Mouse (Mus musculus) embryonic facial prominence, embryonic 12.5 days (tissue): ENCODE measurements around the gene Fut2. TPM values are rescaled to one million over a fixed set of nuclear protein-coding genes. Genes with fewer than 3 reads are reported as not detected.

Source experiments
- ATAC-seq: fragments of 200-750 bp; cut with Nextera tagmentation; 2 replicates; pipeline ENCODE4 v1.8.0; 2017; ENCODE audit not compliant: insufficient number of reproducible peaks, insufficient read depth, low FRiP score, low TSS enrichment
- H3K27ac ChIP-seq: fragments of 300-500 bp; sonication (generic); 2 replicates; pipeline ENCODE4 v1.5.1; 2016; ENCODE audit warnings: mild to moderate bottlenecking
- H3K27me3 ChIP-seq: fragments of 300-500 bp; sonication (generic); 2 replicates; pipeline ENCODE4 v1.6.1; 2016; ENCODE audit warnings: mild to moderate bottlenecking, moderate library complexity
- H3K36me3 ChIP-seq: fragments of 300-500 bp; sonication (generic); 2 replicates; pipeline ENCODE4 v1.6.1; 2016; ENCODE audit warnings: mild to moderate bottlenecking
- H3K4me1 ChIP-seq: fragments of 300-500 bp; sonication (generic); 2 replicates; pipeline ENCODE4 v1.6.1; 2016
- H3K4me2 ChIP-seq: fragments of 300-500 bp; sonication (generic); replicated peaks from 2 replicates; pipeline ENCODE4 v1.6.1; 2016; ENCODE audit warnings: mild to moderate bottlenecking, moderate library complexity
- H3K4me3 ChIP-seq: fragments of 300-500 bp; sonication (generic); 2 replicates; pipeline ENCODE4 v1.5.1; 2016; ENCODE audit warnings: mild to moderate bottlenecking
- H3K9ac ChIP-seq: fragments of 300-500 bp; sonication (generic); 2 replicates; pipeline ENCODE4 v1.6.1; 2016; ENCODE audit warnings: mild to moderate bottlenecking, moderate library complexity
- H3K9me3 ChIP-seq: fragments of 300-500 bp; sonication (generic); 2 replicates; pipeline ENCODE4 v1.6.1; 2016; ENCODE audit warnings: mild to moderate bottlenecking, moderate library complexity
- WGBS: fragments of 180-500 bp; shearing (Covaris S2); methylation state at CpG from one replicate; pipeline ENCODE4 v1.1.7; 2016; 5-methylcytosine and 5-hydroxymethylcytosine counted together
- polyA plus RNA-seq: library from polyadenylated mRNA; unstranded; fragments of >200 nt; fragmentation: Nextera tagmentation; extraction: Ambion mirVana; gene quantifications from 2 replicates; pipeline ENCODE4 v1.2.1, GENCODE M21; 2016

Gene Fut2
- polyA plus RNA-seq, 1 experiment from 2014 or later = 0.51 TPM

- ATAC-seq = no peak
These were observed 19.6 kb upstream of the Fut2 start for GRCm38 (mm10) chr7:45685811-45686210.

GRCm38 (mm10) chr7:45683396-45684050 is 17.3 kb upstream of the Fut2 start, which contains the start of gene Ntn5:
TSS of gene Ntn5 (plus strand) at chr7:45684022.
- WGBS = 70% methylated on average over 7 of the region's 7 CpGs
- Histone ChIP-seq H3K27me3 (0 out of 2 replicates have a peak, but pooled peaks cover 6% of the 10 kb centered on the region), H3K4me2 (peak within 1 kb of the TSS; percentile 23; the same call in 1 of the 2 replicates), H3K9ac (no peak within 1 kb of the TSS), H3K9me3 (no peaks in the 10 kb centered on the region), H3K4me1 (peaks cover 26% of the 10 kb centered on the region), H3K36me3 (no peaks in the 10 kb centered on the region), H3K27ac (peak within 1 kb of the TSS; percentile 80; the same call in 1 of the 2 replicates), H3K4me3 (no peak within 1 kb of the TSS)
- ATAC-seq = no peak

More at GRCm38 (mm10) chr7:45685811-45686210, 19.6 kb upstream of the Fut2 start:
- Histone ChIP-seq H3K9me3 (no peaks in the 10 kb centered on the region), H3K4me2 (peak overlapping the region; percentile 23), H3K36me3 (no peaks in the 10 kb centered on the region), H3K4me1 (peaks cover 26% of the 10 kb centered on the region), H3K27ac (peak overlapping the region; percentile 80), H3K9ac (peak overlapping the region; percentile 19; the same call in 1 of the 2 replicates), H3K27me3 (0 out of 2 replicates have a peak, but pooled peaks cover 6% of the 10 kb centered on the region), H3K4me3 (no peak overlapping the region)
- 24% methylated on average over 10 of the region's 10 CpGs for WGBS

GRCm38 (mm10) chr7:45682144-45683126 is 16.2 kb upstream of the Fut2 start:
- H3K9me3 ChIP-seq = no peaks in the 10 kb centered on the region
- no peak overlapping the region for H3K27ac ChIP-seq
- 31% methylated on average over 14 of the region's 14 CpGs for WGBS
- H3K36me3 ChIP-seq = no peaks in the 10 kb centered on the region
- H3K4me3 ChIP-seq = no peak overlapping the region
- ATAC-seq = peak; percentile 14; the same call in 1 of the 2 replicates
- peaks cover 26% of the 10 kb centered on the region for H3K4me1 ChIP-seq
- H3K27me3 ChIP-seq = 0 out of 2 replicates have a peak, but pooled peaks cover 9% of the 10 kb centered on the region
- peak overlapping the region; percentile 33 for H3K4me2 ChIP-seq
- H3K9ac ChIP-seq = no peak overlapping the region

GRCm38 (mm10) chr7:45681046-45681736 is 15.0 kb upstream of the Fut2 start:
- no peak for ATAC-seq
- Histone ChIP-seq H3K36me3 (no peaks in the 10 kb centered on the region), H3K9me3 (no peaks in the 10 kb centered on the region), H3K27ac (no peak overlapping the region), H3K4me1 (peaks cover 18% of the 10 kb centered on the region), H3K27me3 (0 out of 2 replicates have a peak, but pooled peaks cover 5% of the 10 kb centered on the region), H3K9ac (no peak overlapping the region), H3K4me3 (no peak overlapping the region), H3K4me2 (no peak overlapping the region)
- 82% methylated on average over 8 of the region's 8 CpGs for WGBS

DNA sequence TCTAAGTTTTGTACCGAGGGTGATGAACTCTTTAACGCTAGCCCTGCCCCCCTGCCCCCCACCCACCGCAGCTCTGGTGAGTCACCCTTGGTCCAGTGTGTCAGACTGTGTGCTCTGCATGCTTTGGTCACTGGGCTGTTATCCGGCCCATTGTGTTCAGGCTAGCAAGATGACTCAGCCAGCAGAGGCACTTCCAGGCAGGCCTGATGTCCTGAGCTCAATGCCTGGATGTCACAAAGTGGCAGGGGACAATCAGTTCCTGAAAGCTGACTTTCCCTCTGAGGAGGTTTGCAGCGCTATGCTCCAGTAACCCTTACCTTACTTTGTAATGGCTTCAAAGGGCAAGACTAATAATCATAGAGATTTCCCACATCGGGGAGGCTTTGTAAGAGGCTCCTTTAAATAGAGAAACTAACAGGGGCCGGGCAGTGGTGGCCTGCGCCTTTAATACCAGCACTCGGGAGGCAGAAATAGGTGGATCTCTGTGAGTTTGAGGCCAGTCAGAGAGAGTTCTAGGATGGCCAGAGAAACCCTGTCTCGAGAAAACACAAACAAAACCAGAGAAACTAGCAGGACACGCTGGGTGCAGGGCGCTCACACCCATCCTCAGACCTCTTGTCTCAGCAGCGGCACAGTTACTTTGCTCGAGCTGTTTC is 13.9 kb upstream of the Fut2 start:
- H3K36me3 ChIP-seq = no peaks in the 10 kb centered on the region
- 74% methylated on average over 14 of the region's 14 CpGs for WGBS
- H3K4me1 ChIP-seq = peaks cover 7% of the 10 kb centered on the region
- no peak overlapping the region for H3K4me3 ChIP-seq
- no peak overlapping the region for H3K4me2 ChIP-seq
- H3K9me3 ChIP-seq = no peaks in the 10 kb centered on the region
- H3K27ac ChIP-seq = no peak overlapping the region
- no peak overlapping the region for H3K9ac ChIP-seq
- ATAC-seq = no peak
- 0 out of 2 replicates have a peak, but pooled peaks cover 5% of the 10 kb centered on the region for H3K27me3 ChIP-seq

DNA sequence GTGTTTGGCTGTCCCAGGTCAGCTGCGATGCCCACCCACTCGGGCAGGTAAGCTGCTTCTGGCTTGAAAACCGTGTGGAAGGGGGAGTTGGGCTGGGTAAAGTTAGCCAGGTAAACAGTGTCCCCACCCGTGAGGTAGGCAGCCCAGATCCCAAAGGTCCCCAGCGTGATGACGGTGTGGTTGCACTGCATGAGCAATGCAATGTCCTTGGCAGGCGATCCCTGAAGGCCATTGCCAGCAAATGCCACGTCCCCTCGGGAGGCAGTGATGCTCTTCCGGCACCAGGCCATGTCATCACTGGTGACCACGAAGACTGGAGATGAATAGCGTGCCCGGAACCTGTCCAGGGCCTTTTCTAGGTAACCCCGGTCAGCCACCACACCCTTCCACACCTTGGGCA is 12.3 kb upstream of the Fut2 start:
- Histone ChIP-seq H3K27me3 (0 out of 2 replicates have a peak, but pooled peaks cover 2% of the 10 kb centered on the region), H3K4me2 (no peak overlapping the region), H3K27ac (no peak overlapping the region), H3K9ac (no peak overlapping the region), H3K4me3 (no peak overlapping the region), H3K4me1 (no peaks in the 10 kb centered on the region; the same call in 1 of the 2 replicates), H3K9me3 (no peaks in the 10 kb centered on the region), H3K36me3 (no peaks in the 10 kb centered on the region)
- ATAC-seq = no peak
- WGBS = 91% methylated on average over 14 of the region's 14 CpGs

DNA sequence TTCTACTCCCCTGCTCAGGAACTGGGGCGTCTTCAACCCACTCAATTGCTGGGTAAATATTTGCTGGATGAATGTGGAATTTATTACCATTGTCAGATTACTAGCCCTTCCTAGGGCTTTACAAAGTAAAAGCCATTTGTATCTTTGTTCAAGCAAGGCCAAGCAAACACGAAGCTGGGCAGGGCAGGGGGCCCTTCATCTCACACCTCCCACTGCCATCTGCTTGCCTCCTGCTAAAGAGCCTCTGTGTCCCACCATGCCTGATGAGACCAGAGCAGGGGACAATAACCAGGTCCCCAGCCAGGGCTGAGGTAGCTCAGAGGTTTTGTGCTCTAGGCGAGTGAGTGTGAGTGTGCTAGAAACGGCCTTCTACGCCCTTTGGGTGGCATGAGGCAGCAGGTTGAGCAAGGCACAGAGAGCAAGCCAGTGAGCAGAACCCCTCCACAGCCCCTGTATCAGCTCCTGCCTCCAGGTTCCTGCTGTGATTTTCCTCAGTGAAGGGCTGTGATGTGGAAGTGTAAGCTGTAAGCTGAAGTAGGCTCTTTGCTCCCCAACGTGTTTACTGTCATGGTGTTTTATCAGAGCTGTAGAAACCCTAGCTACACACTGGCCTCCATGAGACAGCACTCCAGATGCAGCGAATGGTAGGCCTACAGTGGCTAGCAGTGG is 11.6 kb upstream of the Fut2 start:
- Histone ChIP-seq H3K4me3 (no peak overlapping the region), H3K9ac (no peak overlapping the region), H3K27ac (no peak overlapping the region), H3K4me1 (no peaks in the 10 kb centered on the region), H3K9me3 (no peaks in the 10 kb centered on the region), H3K27me3 (0 out of 2 replicates have a peak, but pooled peaks cover 2% of the 10 kb centered on the region), H3K36me3 (no peaks in the 10 kb centered on the region), H3K4me2 (no peak overlapping the region)
- 77% methylated on average over 7 of the region's 7 CpGs for WGBS
- ATAC-seq = no peak

DNA sequence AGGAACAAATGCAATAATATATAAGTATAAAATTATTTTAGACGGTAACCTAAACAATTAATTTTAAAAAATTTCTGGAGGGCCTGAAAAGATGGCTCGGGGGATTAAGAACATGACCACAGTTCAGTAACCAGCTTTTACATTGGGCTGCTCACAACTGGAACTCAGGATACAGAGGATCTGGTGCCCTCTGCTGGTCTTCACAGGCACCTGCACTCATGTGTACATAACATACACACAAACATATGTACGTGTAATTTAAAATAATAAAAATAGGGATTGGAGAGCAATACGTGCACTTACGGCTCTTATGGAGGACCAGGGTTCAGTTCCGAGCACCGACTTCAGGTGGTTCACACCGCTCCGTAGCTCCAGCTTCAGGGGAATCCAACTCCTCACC is 2.7 kb upstream of the Fut2 start:
- Histone ChIP-seq H3K4me3 (no peak overlapping the region), H3K9ac (no peak overlapping the region), H3K9me3 (no peaks in the 10 kb centered on the region), H3K36me3 (no peaks in the 10 kb centered on the region), H3K27me3 (no peaks in the 10 kb centered on the region), H3K4me1 (peaks cover 13% of the 10 kb centered on the region), H3K4me2 (no peak overlapping the region), H3K27ac (no peak overlapping the region)
- WGBS = 97% methylated on average over 9 of the region's 9 CpGs
- ATAC-seq = no peak

- Histone ChIP-seq H3K27me3 (no peaks in the 10 kb centered on the region), H3K36me3 (no peaks in the 10 kb centered on the region), H3K27ac (no peak overlapping the region), H3K9me3 (no peaks in the 10 kb centered on the region), H3K4me1 (peaks cover 13% of the 10 kb centered on the region), H3K4me2 (no peak overlapping the region), H3K4me3 (no peak overlapping the region), H3K9ac (no peak overlapping the region)
- ATAC-seq = no peak
- WGBS = 67% methylated on average over 14 of the region's 14 CpGs
These were observed 1.6 kb upstream of the Fut2 start for GRCm38 (mm10) chr7:45667761-45668160.

GRCm38 (mm10) chr7:45665303-45666138 is 673 bp downstream of the Fut2 start:
- H3K27me3 ChIP-seq = no peaks in the 10 kb centered on the region
- no peak overlapping the region for H3K4me3 ChIP-seq
- H3K4me2 ChIP-seq = no peak overlapping the region
- H3K9ac ChIP-seq = no peak overlapping the region
- ATAC-seq = no peak
- no peaks in the 10 kb centered on the region for H3K9me3 ChIP-seq
- no peaks in the 10 kb centered on the region for H3K36me3 ChIP-seq
- peaks cover 13% of the 10 kb centered on the region for H3K4me1 ChIP-seq
- H3K27ac ChIP-seq = no peak overlapping the region
- 46% methylated on average over 13 of the region's 13 CpGs for WGBS
